Mouse (Mus musculus): ENCODE measurements around the gene Magoh.
A peak's percentile ranks its signal among the peaks of the same experiment; 100 is the strongest.

Gene Magoh

DNA sequence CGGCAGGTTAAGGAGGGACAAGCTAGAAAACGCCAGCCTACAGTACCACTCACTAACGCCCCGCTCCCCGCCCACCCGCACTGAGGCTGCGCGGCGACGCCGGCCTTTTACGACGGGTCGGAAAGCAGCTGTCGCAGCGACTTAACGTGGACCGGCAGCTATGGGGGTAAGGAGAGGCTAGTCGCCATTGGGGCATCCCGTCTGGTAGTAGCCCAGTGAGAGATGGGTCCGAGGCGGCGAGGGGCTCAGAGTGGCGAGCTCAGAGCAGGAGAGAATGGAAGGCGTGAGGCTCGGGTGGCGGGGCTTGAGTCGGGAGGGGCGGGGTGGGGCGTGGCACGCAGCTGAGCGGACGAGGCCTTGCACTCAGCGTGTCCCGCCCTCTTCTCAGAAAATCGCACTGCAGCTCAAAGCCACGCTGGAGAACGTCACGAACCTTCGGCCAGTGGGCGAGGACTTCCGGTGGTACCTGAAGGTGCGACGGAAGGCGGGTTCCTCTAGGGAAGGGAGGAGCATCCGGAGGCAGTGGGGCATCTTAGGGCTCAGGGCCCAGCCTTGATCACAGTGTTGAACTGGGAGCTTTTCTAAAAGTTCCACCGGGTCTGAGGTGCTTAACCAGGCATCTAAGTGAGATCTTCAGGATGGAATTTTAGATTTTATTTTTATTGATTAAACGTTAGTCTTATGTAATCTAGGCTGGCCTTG is 10.3 kb downstream of the Magoh start, which contains the start of gene 0610037L13Rik:
Gene 0610037L13Rik (plus strand): TSS at position 83 of the 702 bp plus-strand sequence.
- DNase-seq = peak; percentile 93

DNA sequence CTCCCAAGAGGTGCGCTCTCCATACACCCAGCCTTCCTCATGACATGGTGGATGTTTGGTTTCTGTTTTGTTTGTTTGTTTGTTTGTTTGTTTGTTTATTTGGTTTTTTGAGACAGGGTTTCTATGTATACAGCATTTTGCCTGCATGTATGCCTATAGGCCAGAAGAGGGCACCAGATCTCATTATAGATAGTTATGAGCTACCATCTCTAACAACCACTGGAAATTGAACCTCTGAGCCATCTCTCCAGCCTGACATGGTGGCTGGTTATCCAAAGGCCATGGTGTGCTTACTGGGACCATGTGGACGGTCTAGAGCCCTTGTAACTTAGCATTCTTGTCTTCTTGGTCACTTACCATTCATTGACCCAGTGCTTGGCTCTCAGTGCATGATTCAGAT is 13.1 kb downstream of the Magoh start:
- no peak for DNase-seq

DNA sequence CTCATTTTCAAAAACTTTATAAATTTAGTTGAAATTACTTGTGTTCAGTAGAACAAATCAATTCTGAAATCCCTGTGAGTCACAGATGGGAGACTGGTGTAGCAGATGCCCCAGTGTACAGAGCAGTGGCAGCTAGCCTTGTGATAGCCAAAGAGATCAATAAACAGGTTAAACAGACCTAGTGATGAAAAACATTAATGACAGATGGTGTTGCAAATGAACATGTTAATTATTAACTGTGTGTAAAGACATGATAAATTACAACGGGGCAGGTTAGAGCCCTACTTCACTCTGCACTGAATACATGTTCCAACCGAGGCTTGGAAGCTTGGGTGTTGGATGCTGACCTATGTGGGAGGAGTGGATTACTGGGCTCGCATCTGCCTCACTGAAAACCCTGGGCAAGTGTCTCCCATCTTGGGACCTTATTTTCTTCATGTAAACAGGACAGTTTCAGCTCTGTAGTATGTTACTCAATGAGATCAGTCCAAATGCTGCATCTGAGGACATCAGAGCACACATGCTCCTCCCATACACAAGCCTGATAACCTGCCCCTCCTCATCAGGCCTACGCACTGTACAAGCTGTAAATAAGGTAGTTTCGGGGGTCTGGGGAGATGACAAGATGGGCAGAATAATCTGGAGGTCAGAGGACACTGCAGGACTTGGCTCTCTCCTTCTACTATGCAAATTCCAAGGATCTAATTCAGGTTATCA is 19.8 kb downstream of the Magoh start:
- no peak for DNase-seq

DNA sequence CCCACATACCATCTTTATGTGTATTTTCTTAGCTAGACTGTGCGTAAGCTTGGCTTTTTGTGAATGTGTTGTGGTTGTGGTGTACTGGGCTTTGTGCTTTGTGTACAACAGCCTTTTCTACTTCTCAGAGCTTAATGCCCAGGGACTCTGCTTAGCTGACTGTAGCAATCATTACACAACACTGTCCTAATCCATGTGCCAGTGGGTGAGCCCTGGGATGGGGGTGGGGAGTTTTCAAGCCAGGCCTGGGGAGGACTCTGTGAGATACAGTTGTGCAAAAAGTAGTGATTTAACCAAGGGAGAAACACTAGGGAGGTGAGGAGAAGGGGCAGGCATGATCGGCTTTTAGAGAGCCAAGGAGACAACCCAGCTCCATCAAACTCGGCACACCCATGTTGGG is 20.7 kb downstream of the Magoh start:
- DNase-seq = no peak

- no peak for DNase-seq
These were observed 24.7 kb downstream of the Magoh start for GRCm38 (mm10) chr4:107904252-107904651.

DNA sequence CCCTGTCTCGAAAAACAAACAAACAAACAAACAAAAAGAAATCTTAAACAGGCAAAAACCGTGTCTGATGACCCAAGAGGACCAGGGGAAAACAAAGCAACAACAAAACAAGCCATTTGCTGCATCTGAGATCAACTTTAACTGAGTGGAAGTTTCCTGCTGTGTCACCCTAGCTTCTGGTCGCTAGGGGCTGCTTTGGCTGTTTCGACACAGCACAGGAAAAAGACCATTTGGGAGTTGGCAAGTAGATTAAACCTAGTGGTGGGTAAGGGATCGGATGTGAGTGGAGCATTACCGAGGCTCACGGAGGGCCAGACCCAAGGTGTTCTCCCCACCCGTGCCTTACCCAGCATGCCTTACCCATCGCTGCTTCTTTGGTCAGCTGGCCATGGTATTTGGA is 27.0 kb downstream of the Magoh start:
- no peak for DNase-seq

DNA sequence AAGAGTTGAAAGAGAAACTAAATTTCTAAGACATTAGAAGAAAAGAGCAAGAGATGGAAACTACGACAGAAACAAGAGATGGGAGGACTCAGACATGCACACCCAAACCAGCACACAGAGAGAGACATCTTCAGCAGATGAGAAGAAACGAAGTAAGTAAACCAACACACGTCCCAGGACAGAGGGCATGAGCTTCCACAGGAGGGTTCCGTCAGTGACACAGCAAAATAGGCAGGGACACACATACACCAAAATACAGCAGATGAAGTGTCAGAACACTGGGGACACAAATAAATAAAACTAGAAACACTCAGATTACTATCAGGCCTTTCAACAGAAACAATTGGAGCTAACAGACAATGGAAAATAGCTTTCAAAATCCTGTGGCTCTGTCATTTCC is 30.5 kb downstream of the Magoh start:
- no peak for DNase-seq

- DNase-seq = no peak
These were observed 40.8 kb downstream of the Magoh start for GRCm38 (mm10) chr4:107920336-107920735.

DNA sequence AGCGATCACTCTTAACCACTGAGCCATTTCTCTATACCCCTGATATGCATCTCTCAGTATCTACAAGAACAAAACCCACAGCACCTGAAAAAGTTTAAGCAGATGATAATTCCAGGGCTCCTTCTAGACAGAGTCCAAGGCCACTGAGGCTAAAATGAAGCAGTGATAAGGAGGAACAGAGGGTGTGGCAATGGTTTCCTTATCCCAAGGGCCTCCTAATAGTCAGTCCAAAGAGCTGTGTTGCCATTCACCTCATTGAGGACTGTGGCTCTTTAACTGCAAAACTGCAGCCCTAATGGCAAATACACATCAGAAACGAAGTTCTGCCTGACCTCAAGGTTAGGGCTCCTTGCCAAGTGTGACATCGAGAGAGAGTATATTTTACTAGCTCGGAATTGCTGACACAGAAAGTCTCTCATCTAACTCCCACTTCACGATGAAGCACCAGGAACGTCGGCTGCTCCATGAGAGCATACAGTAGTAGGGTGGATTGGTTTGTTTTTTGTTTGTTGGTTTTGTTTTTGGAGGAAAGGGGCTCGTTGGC is 41.7 kb downstream of the Magoh start:
- DNase-seq = no peak

DNA sequence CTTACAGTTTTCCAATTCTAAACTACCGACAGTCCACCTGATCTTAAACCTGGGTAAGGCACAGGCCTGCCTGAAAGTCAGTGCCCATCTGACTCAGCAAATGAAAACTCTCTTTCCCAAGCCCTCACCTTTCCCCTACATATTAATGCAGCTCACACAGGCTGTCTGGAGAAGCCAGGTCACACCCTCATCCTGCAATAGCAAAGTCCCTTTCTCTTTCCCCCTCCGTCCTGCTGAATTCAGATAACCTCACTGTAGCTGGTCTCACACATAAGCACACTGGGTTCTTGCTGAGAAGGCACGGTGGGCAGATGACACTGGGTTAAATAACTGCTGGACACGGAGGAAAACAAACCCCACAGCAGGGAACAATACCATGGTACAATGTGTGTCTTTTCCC is 42.4 kb downstream of the Magoh start:
- DNase-seq = no peak

- peak; percentile 96 for DNase-seq
These were observed 43.7 kb downstream of the Magoh start, which contains the start of gene Cpt2 for GRCm38 (mm10) chr4:107923145-107923802. Gene Cpt2, minus strand, starts transcription at chr4:107923610.

GRCm38 (mm10) chr4:107923803-107924194 is 44.2 kb downstream of the Magoh start:
- no peak for DNase-seq

GRCm38 (mm10) chr4:107928269-107928668 is 48.7 kb downstream of the Magoh start:
- no peak for DNase-seq

- DNase-seq = no peak
These were observed 49.2 kb downstream of the Magoh start for GRCm38 (mm10) chr4:107928726-107929125.

DNA sequence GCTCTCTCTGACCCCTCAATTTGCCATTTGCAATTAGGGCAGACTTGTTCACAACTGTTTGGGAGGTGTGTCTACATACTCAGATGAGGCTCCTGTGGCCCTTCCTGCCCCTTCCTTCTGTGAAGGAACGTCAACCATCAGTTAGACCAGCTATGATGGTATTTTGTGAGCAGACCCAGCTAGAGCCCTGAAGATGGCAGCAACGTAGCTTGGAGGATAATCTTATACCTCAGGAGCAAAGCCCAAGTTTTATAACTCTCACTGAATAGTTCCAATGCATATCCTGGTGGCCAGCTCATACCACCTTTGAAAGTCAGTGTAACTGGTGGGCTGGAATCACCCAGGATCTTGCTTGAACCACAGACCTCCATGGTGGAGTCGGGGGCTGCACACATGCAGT is 51.9 kb downstream of the Magoh start:
- DNase-seq = no peak

DNA sequence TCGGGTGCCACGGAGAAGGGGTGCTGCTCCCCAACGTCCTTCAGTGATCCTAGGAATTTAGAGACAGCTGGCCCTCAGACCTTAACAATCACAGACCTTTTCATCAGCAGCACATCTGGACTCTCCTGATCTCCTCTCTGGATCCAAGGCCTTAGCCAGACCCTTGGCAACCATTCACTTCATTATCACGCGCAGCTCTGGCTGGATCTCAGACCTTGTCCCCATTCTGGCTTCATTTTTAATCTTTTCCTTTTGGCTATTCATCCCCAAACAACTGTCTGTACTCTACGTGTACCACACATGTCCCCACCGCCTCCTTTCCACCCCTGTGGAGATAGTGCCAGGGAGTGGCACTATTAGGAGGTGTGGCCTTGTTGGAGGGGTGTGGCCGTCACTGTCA is 53.7 kb downstream of the Magoh start:
- DNase-seq = no peak

GRCm38 (mm10) chr4:107935254-107935653 is 55.7 kb downstream of the Magoh start:
- no peak for DNase-seq

All from thymus, postnatal 4 days (tissue).